Mouse (Mus musculus) hindbrain, embryonic 12.5 days (tissue): Measurements from ENCODE around the gene Tmem127. TPM values are rescaled to one million over a fixed set of nuclear protein-coding genes. Genes with fewer than 3 reads are reported as not detected.
"Not testable (repeated sequence)": the region's sequence is repeated elsewhere in the genome, so short reads cannot be mapped to it uniquely, and the experiment has no call there.

Source experiments
- ATAC-seq: fragments of 200-750 bp; cut with Nextera tagmentation; 2 replicates; pipeline ENCODE4 v1.8.0; 2017; ENCODE audit warnings: moderate TSS enrichment; ENCODE audit not compliant: low FRiP score
- H3K27ac ChIP-seq: fragments of 300-500 bp; sonication (generic); 2 replicates; pipeline ENCODE4 v1.5.1; 2016; ENCODE audit warnings: mild to moderate bottlenecking
- H3K27me3 ChIP-seq: fragments of 300-500 bp; sonication (generic); 2 replicates; pipeline ENCODE4 v1.6.1; 2016; ENCODE audit warnings: mild to moderate bottlenecking
- H3K36me3 ChIP-seq: fragments of 300-500 bp; sonication (generic); 2 replicates; pipeline ENCODE4 v1.6.1; 2016; ENCODE audit warnings: mild to moderate bottlenecking
- H3K4me1 ChIP-seq: fragments of 300-500 bp; sonication (generic); 2 replicates; pipeline ENCODE4 v1.6.1; 2016
- H3K4me2 ChIP-seq: fragments of 300-500 bp; sonication (generic); replicated peaks from 2 replicates; pipeline ENCODE4 v1.6.1; 2016; ENCODE audit warnings: mild to moderate bottlenecking
- H3K4me3 ChIP-seq: fragments of 300-500 bp; sonication (generic); 2 replicates; pipeline ENCODE4 v1.5.1; 2016; ENCODE audit warnings: mild to moderate bottlenecking
- H3K9ac ChIP-seq: fragments of 300-500 bp; sonication (generic); 2 replicates; pipeline ENCODE4 v1.6.1; 2016; ENCODE audit warnings: mild to moderate bottlenecking, moderate library complexity
- H3K9me3 ChIP-seq: fragments of 300-500 bp; sonication (generic); replicated peaks from 2 replicates; pipeline ENCODE4 v1.6.1; 2016; ENCODE audit warnings: mild to moderate bottlenecking
- WGBS: fragments of 180-500 bp; shearing (Covaris S2); methylation state at CpG from one replicate; pipeline ENCODE4 v1.1.7; 2016; 5-methylcytosine and 5-hydroxymethylcytosine counted together
- polyA plus RNA-seq: library from polyadenylated mRNA; unstranded; fragments of >200 nt; fragmentation: Nextera tagmentation; extraction: Ambion mirVana; gene quantifications from 2 replicates; pipeline ENCODE4 v1.2.1, GENCODE M21; 2016

Gene Tmem127
- 41.1 and 41.3 TPM in 2 replicates for polyA plus RNA-seq

DNA sequence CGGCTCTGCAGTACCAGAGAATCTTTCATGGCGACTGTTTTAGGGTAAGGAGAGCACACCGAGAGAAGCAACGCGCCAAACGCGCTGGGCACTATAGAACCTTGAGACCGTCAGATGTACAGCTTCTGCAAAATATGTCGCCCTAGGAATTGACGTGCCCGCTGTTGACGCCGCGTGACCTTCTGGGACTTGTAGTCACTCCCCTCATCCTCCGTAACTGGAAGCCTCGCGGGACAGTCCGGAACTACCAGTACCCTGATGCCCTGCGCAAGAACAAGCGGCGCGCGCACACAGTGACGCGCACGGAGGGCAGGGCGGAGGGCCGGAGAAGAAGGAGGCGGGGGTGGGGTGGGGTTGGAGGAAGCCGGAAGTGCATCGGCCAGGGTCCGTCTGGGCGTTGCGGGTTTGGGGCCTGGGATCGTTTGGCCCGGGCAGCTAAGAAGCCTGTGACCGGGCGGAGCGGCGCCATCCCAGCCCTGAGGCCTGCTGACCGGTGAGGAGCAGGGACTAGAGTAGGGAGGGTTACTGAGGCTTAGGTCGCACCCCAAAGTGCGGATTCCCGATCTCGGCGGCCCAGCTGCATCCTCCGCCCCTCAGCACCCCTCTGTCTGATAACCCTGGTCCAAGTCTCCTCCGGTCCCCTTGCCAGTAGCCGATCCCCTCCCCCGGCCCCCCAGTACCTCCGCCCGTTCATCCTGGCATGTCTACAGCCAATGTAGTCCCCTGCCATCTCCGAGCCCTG lies at the start of gene Tmem127, which contains the start of gene Ciao1:
Gene Tmem127 (plus strand): TSS at position 317 of the 742 bp plus-strand sequence.
Gene Ciao1 (minus strand): TSS at position 225 of the 742 bp plus-strand sequence.
- WGBS: under 1% methylated on average over 53 of the region's 53 CpGs
- peak within 1 kb of the TSS; percentile 81 for H3K27ac ChIP-seq
- H3K9ac ChIP-seq: peak within 1 kb of the TSS; percentile 94
- ATAC-seq: peak; percentile 98
- H3K4me1 ChIP-seq: peaks cover 18% of the 10 kb centered on the region
- H3K36me3 ChIP-seq: peaks cover 32% of the 10 kb centered on the region
- no peaks in the 10 kb centered on the region for H3K9me3 ChIP-seq
- H3K4me2 ChIP-seq: peak within 1 kb of the TSS; percentile 97
- no peaks in the 10 kb centered on the region for H3K27me3 ChIP-seq
- H3K4me3 ChIP-seq: peak within 1 kb of the TSS; percentile 96

DNA sequence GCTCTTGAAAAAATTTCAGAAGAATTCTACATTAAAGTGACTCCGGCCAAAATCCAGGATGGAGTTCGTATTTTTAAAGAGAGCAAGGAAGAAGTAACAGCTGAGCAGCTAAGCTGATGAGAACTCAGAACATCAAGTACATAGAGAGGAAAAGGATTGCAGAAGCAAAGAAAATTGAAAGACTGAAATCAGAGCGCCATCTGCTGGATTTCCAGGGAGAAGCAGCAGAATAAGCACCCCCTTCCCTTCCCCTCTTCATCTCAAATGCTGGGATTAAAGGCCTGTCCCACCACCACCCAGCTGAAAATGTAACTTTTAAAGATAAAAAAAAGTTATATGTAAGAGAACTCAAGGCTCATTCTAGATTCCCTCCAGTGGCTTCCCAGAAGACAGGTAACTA lies 42.8 kb upstream of the Tmem127 start:
- Histone ChIP-seq H3K36me3 (peaks cover 19% of the 10 kb centered on the region), H3K27me3 (no peaks in the 10 kb centered on the region), H3K4me1 (peaks cover 13% of the 10 kb centered on the region), H3K9me3 (no peaks in the 10 kb centered on the region), H3K4me3 (no peak overlapping the region), H3K4me2 (no peak overlapping the region), H3K9ac (no peak overlapping the region), H3K27ac (no peak overlapping the region)
- no peak for ATAC-seq
- 39% methylated on average over 3 of the region's 3 CpGs for WGBS

- H3K9ac ChIP-seq, ATAC-seq, H3K4me3 ChIP-seq, H3K27ac ChIP-seq, H3K4me2 ChIP-seq, H3K27me3 ChIP-seq, H3K9me3 ChIP-seq: not testable (repeated sequence)
- Histone ChIP-seq H3K4me1 (peaks cover 13% of the 10 kb centered on the region), H3K36me3 (peaks cover 20% of the 10 kb centered on the region)
- WGBS: 88% methylated on average over 4 of the region's 4 CpGs
Measured at GRCm38 (mm10) chr2:127205936-127206335, 41.8 kb upstream of the Tmem127 start.

- no peak overlapping the region for H3K9ac ChIP-seq
- H3K27me3 ChIP-seq: no peaks in the 10 kb centered on the region
- no peak overlapping the region for H3K4me3 ChIP-seq
- peaks cover 24% of the 10 kb centered on the region for H3K36me3 ChIP-seq
- no peak overlapping the region for H3K4me2 ChIP-seq
- ATAC-seq: no peak
- peaks cover 13% of the 10 kb centered on the region for H3K4me1 ChIP-seq
- H3K9me3 ChIP-seq: no peaks in the 10 kb centered on the region
- WGBS: 97% methylated on average over 2 of the region's 2 CpGs
- no peak overlapping the region for H3K27ac ChIP-seq
Measured at GRCm38 (mm10) chr2:127206916-127207315, 40.8 kb upstream of the Tmem127 start.

DNA sequence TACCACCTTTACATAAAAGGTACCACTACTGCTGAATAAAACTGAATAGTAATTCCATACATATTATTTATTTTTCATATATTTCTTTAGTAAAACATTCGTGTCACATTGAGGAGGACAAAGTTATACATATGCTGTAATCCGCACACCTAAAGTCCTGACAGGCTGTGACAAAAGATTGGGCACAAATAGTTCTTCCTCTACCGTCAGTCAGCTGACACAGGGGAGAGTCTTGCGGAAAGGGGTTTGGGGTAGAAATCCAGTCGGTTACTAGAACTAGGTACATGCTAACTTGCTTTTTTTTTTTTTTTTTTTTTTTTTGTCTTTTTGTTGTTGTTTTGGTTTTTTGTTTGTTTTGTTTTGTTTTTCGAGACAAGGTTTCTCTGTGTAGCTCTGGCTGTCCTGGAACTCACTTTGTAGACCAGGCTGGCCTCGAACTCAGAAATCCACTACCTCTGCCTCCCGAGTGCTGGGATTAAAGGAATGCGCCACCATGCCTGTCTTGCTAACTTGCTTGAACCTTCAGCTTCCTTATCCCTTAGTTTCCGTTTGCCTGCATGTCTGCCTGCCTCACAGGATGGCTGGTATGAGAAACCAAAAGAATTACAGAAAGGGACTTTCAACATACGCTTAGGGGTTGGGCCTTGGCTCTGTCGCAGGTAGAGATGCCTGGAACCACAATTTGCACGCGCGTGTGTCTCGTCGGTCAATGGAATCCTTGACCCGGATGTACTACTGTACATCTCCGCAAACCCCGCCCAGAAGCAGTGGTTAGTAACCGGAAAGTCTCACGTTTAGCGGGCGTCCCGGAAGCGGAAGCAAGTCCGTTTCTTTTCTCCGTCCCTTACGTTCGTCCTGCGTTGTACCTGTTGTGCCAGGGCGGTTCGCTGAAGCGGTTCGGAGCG lies 39.9 kb upstream of the Tmem127 start, which contains the start of the genes 1810024B03Rik and Snrnp200:
Gene 1810024B03Rik (minus strand): TSS at position 734 of the 905 bp plus-strand sequence.
Gene Snrnp200 (plus strand): TSS at position 840 of the 905 bp plus-strand sequence.
- Histone ChIP-seq H3K9me3 (no peaks in the 10 kb centered on the region), H3K36me3 (peaks cover 29% of the 10 kb centered on the region), H3K27ac (peak within 1 kb of the TSS; percentile 49; the same call in 1 of the 2 replicates), H3K4me2 (peak within 1 kb of the TSS; percentile 78), H3K4me3 (peak within 1 kb of the TSS; percentile 56), H3K9ac (peak within 1 kb of the TSS; percentile 68), H3K27me3 (no peaks in the 10 kb centered on the region), H3K4me1 (peaks cover 13% of the 10 kb centered on the region)
- WGBS: 12% methylated on average over 36 of the region's 36 CpGs
- peak; percentile 97 for ATAC-seq

GRCm38 (mm10) chr2:127208452-127208769 lies 39.3 kb upstream of the Tmem127 start:
- Histone ChIP-seq H3K27ac (peak overlapping the region; percentile 13; the same call in 1 of the 2 replicates), H3K9me3 (no peaks in the 10 kb centered on the region), H3K27me3 (no peaks in the 10 kb centered on the region), H3K4me2 (peak overlapping the region; percentile 78), H3K9ac (peak overlapping the region; percentile 68), H3K4me1 (peaks cover 13% of the 10 kb centered on the region), H3K4me3 (peak overlapping the region; percentile 56), H3K36me3 (peaks cover 30% of the 10 kb centered on the region)
- WGBS: 0% methylated on average over 17 of the region's 17 CpGs
- ATAC-seq: no peak; the same call in 1 of the 2 replicates

- Histone ChIP-seq H3K27me3 (no peaks in the 10 kb centered on the region), H3K9ac (no peak overlapping the region), H3K27ac (no peak overlapping the region), H3K36me3 (peaks cover 52% of the 10 kb centered on the region), H3K4me3 (no peak overlapping the region), H3K4me2 (no peak overlapping the region), H3K4me1 (peaks cover 13% of the 10 kb centered on the region), H3K9me3 (no peaks in the 10 kb centered on the region)
- WGBS: 93% methylated on average over 11 of the region's 11 CpGs
- ATAC-seq: no peak
Measured at GRCm38 (mm10) chr2:127210701-127211100, 37.0 kb upstream of the Tmem127 start.

DNA sequence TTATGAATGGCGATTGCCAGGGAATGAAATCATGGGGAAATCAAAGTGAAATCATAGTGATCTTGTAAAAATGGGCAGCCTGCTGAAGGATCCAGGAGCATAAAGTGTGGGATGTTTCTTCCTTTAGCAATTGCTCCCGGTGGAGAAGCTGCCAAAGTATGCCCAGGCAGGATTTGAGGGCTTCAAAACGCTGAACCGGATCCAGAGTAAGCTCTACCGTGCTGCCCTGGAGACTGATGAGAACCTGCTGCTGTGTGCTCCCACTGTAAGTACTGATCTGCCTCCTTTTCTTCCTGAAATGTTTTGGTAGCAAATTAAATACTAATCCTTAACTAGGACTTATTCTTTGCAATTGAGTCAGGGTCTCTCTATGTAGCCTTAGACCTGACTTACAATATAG lies 30.0 kb upstream of the Tmem127 start:
- Histone ChIP-seq H3K27me3 (no peaks in the 10 kb centered on the region), H3K4me1 (no peaks in the 10 kb centered on the region), H3K4me3 (no peak overlapping the region), H3K27ac (no peak overlapping the region), H3K4me2 (no peak overlapping the region), H3K9me3 (no peaks in the 10 kb centered on the region), H3K9ac (no peak overlapping the region), H3K36me3 (peaks cover 95% of the 10 kb centered on the region)
- no peak for ATAC-seq
- over 99% methylated on average over 5 of the region's 5 CpGs for WGBS

DNA sequence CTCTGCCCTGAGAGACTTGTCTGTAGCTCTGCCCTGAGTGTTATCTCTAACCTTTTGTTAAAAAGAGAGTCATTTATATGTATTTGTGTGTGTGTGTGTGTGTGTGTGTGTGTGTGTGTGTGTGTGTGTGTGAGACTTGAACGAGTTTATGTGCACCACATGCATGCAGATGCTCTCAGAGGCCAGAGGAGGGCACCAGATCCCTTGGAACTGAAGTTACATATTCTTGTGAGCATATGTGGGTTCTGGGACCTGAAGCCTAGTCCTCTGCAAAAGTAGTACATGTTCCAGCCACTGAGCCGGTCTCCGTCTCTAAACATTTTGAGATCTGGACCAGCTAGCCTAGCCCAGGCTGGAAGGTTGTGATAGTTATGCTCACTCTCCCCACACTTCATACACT lies 22.4 kb upstream of the Tmem127 start:
- H3K4me1 ChIP-seq: no peaks in the 10 kb centered on the region
- peaks cover 93% of the 10 kb centered on the region for H3K36me3 ChIP-seq
- H3K4me2 ChIP-seq: no peak overlapping the region
- ATAC-seq: no peak
- no peak overlapping the region for H3K4me3 ChIP-seq
- 100% methylated on average over 2 of the region's 3 CpGs for whole genome bisulfite sequencing
- H3K27me3 ChIP-seq: no peaks in the 10 kb centered on the region
- H3K27ac ChIP-seq: no peak overlapping the region
- H3K9ac ChIP-seq: no peak overlapping the region
- H3K9me3 ChIP-seq: no peaks in the 10 kb centered on the region; the same call in 1 of the 2 replicates

- WGBS: 94% methylated on average over 11 of the region's 11 CpGs
- Histone ChIP-seq H3K36me3 (peaks cover 93% of the 10 kb centered on the region), H3K9ac (no peak overlapping the region), H3K27me3 (no peaks in the 10 kb centered on the region), H3K4me3 (no peak overlapping the region), H3K4me1 (no peaks in the 10 kb centered on the region), H3K27ac (no peak overlapping the region), H3K4me2 (no peak overlapping the region), H3K9me3 (no peaks in the 10 kb centered on the region)
- no peak for ATAC-seq
Measured at GRCm38 (mm10) chr2:127237897-127238610, 9.7 kb upstream of the Tmem127 start.

- 95% methylated on average over 2 of the region's 2 CpGs for WGBS
- peaks cover 88% of the 10 kb centered on the region for H3K36me3 ChIP-seq
- H3K27me3 ChIP-seq: no peaks in the 10 kb centered on the region
- no peak overlapping the region for H3K9ac ChIP-seq
- no peak overlapping the region for H3K27ac ChIP-seq
- no peaks in the 10 kb centered on the region for H3K4me1 ChIP-seq
- H3K9me3 ChIP-seq: no peaks in the 10 kb centered on the region
- H3K4me3 ChIP-seq: no peak overlapping the region
- ATAC-seq: no peak
- no peak overlapping the region for H3K4me2 ChIP-seq
Measured at GRCm38 (mm10) chr2:127240065-127240464, 7.6 kb upstream of the Tmem127 start.
